Mouse (Mus musculus) bone marrow, adult 2 months (tissue): ENCODE results near the gene Tubgcp6. TPM values are rescaled to one million over a fixed set of nuclear protein-coding genes. Genes with fewer than 3 reads are reported as not detected.

Experiments
- H3K27ac ChIP-seq: fragments of 200-500 bp; 2 replicates; pipeline ENCODE4 v1.5.1; 2012; ENCODE audit warnings: low read depth, mild to moderate bottlenecking, control low read depth, inconsistent platforms, low read length; ENCODE audit not compliant: control insufficient read depth, poor library complexity, insufficient read depth
- H3K4me1 ChIP-seq: fragments of 200-500 bp; 2 replicates; pipeline ENCODE4 v1.6.1; 2011; ENCODE audit warnings: low read length; ENCODE audit not compliant: control insufficient read depth, insufficient read depth
- H3K4me3 ChIP-seq: fragments of 200-500 bp; replicated peaks from 2 replicates; pipeline ENCODE3; 2011; ENCODE audit warnings: mild to moderate bottlenecking, low read depth, low read length, control low read depth; ENCODE audit not compliant: control insufficient read depth
- CTCF ChIP-seq: fragments of 200-500 bp; IDR thresholded peaks from 2 replicates; pipeline ENCODE4 v1.5.1; 2011; ENCODE audit warnings: low read length, control low read depth; ENCODE audit not compliant: control insufficient read depth, insufficient read depth
- POLR2A ChIP-seq: fragments of 200-500 bp; IDR thresholded peaks from 2 replicates; pipeline ENCODE4 v1.6.1; 2011; ENCODE audit warnings: low read depth, mild to moderate bottlenecking, control low read depth, low read length, borderline replicate concordance; ENCODE audit not compliant: control insufficient read depth
- WGBS: fragments of 180-500 bp; shearing (Covaris S2); methylation state at CpG from one replicate; pipeline ENCODE4 v1.1.7; 2018; 5-methylcytosine and 5-hydroxymethylcytosine counted together
- polyA plus RNA-seq: library from polyadenylated mRNA; stranded (reverse); fragments of >200 nt; gene quantifications from 2 replicates; pipeline ENCODE4 v1.2.4, GENCODE M21; 2011; ENCODE audit warnings: low replicate concordance; ENCODE audit not compliant: missing spikeins, insufficient read depth, insufficient read length

Gene Tubgcp6
- polyA plus RNA-seq, 1 experiment = 31.9 TPM

DNA sequence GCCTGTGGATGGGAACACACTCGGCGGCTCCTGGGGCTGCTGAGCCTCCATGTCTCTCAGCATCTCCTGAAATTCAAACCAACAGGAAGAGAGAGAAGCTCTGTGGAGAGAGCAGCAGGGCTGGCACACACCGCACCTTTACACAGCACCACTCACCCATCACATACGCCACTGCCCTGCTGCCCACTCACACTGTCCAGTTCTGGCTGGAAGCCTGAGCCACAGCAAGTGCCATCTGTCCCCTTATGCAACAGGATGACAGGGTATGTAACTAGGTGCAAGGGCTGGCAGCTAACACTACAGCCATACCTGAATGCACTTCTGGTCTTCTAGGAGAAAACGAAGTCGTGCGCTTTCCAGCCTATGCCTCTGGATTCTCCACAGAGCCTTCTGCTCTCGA, 18.5 kb downstream of the Tubgcp6 start:
- no peak overlapping the region for H3K4me3 ChIP-seq
- TF ChIP-seq POLR2A (no peak), CTCF (no peak)
- no peaks in the 10 kb centered on the region; the same call in 1 of the 2 replicates for H3K4me1 ChIP-seq
- 90% methylated on average over 8 of the region's 8 CpGs for WGBS
- H3K27ac ChIP-seq = no peak overlapping the region

DNA sequence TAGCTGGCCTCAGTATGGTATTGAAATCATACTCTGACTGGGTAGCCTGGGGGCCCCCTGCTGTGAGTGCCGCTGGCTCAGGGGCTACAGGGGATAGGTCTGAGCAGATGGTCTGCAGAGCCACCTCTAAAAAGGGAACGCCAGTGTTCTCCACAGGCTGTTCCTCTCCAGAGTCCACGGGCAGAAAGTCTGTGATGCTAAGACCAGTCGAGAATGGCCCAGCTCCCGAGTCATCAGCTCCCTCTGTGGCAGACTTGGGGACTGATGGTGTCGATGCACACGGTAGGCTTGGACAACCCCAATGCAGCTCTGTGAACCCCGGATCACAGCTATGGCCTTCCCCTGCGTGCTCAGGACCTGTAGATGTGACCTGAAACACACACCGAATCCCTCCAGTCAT, 19.0 kb downstream of the Tubgcp6 start:
- H3K4me3 ChIP-seq = no peak overlapping the region
- no peaks in the 10 kb centered on the region; the same call in 1 of the 2 replicates for H3K4me1 ChIP-seq
- WGBS = 90% methylated on average over 10 of the region's 10 CpGs
- TF ChIP-seq POLR2A = no peak
- no peak for TF ChIP-seq CTCF
- H3K27ac ChIP-seq = no peak overlapping the region

DNA sequence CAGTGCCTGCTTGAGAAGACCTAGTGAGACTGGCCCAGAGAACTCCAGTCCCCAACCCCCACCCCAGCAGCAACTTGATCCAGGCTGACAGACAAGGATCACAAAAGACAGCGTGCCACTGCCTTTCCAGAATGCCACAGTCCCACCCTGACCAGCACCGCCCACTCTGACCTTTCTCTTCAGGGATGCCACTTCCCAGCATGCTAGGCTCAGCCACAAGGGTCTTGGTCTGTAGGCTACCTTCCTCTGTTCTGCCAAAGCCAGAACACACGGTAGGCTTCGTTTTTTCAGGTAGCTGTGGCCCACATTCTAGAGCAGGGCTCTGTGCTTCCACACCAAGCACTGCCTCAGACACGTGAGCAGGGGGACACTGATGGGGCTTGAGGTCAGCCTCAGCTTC, 20.3 kb downstream of the Tubgcp6 start:
- no peak overlapping the region for H3K27ac ChIP-seq
- H3K4me1 ChIP-seq = no peaks in the 10 kb centered on the region; the same call in 1 of the 2 replicates
- no peak for TF ChIP-seq CTCF
- no peak for TF ChIP-seq POLR2A
- WGBS = 86% methylated on average over 5 of the region's 5 CpGs
- H3K4me3 ChIP-seq = no peak overlapping the region

DNA sequence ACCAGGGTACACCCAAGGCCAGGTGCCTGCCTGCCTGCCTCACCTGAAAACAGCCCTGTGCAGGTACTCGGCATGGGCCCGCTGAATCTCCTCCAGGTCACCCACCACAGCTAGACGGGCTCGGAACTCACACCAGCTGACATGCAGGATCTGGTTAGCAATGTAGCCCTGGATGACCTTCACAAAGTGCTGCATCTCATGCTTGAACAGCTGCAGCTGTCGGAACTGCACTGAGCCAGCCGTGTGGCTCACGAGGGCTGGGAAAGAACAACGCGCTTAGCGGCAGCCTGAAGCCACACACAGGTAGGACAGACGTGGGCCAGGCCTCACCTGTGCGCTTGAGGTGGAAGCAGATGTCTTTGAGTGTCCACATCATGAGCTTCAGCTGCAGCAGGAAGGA, 22.1 kb downstream of the Tubgcp6 start:
- Histone ChIP-seq H3K27ac (no peak overlapping the region), H3K4me3 (no peak overlapping the region), H3K4me1 (no peaks in the 10 kb centered on the region; the same call in 1 of the 2 replicates)
- WGBS = 92% methylated on average over 12 of the region's 12 CpGs
- no peak for TF ChIP-seq CTCF
- no peak for TF ChIP-seq POLR2A

DNA sequence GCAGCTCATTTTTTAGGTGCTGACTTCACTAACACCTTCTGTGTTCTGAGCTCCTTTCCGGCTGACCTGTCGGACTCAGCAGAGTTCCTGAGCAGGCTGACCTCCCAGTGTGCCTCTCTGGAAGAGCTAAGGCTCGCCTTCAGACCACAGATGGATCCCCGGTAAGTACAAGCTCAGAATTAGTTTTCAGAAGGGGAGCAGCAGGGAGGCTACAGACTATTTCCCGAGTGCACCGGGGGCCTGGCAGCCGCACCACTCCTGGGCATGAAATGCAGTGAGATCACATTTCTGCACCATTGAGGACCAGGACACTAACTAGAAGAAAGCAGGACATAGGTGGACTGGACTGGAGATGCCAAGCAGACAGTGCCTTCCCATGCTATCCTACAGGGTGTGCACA, 24.3 kb downstream of the Tubgcp6 start:
- H3K4me1 ChIP-seq = no peaks in the 10 kb centered on the region; the same call in 1 of the 2 replicates
- no peak for TF ChIP-seq CTCF
- TF ChIP-seq POLR2A = no peak
- H3K4me3 ChIP-seq = no peak overlapping the region
- 86% methylated on average over 7 of the region's 7 CpGs for WGBS
- peak overlapping the region; percentile 68 for H3K27ac ChIP-seq

DNA sequence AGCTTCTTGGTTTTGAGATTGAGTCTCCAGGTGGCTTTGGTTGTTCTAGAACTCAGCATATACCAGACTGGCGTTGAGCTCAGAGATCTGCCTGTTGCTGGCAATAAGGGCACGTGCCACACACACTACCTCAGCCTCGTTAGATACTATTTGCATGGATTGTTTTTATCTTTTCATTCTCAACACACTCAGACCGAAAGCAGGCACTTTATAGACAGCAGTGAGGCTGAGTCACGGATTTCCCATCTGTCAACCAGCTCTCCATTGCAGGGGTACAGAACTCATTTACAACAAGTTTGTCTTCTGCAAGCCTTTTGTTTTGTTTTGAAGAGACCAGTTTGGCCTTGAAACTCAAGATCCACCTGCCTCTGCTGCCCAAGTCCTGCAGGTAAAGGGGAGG, 25.5 kb downstream of the Tubgcp6 start:
- H3K4me3 ChIP-seq = no peak overlapping the region
- no peak for TF ChIP-seq POLR2A
- TF ChIP-seq CTCF = no peak
- H3K27ac ChIP-seq = no peak overlapping the region
- H3K4me1 ChIP-seq = no peaks in the 10 kb centered on the region; the same call in 1 of the 2 replicates
- 88% methylated on average over 5 of the region's 5 CpGs for WGBS

DNA sequence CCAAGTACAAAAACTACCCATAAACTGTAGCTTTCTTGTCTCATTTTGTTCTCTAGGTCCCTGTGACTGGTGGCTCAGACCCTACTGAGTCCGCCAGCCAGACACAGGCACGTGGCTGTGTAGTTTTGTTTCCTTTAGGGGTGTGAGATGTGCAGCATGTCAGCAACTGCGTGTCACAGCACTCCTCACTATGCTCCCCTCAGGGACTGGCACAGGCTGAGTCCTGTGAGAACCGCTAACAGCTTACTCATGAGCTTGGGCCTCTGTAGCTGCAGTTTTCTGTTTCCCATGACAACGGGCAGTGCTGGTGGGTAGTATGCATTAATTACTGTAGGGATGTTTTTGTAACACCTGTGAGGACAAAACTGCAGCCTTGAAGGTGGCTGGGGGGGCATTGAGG, 30.7 kb downstream of the Tubgcp6 start:
- 86% methylated on average over 5 of the region's 5 CpGs for WGBS
- TF ChIP-seq POLR2A (no peak), CTCF (no peak)

DNA sequence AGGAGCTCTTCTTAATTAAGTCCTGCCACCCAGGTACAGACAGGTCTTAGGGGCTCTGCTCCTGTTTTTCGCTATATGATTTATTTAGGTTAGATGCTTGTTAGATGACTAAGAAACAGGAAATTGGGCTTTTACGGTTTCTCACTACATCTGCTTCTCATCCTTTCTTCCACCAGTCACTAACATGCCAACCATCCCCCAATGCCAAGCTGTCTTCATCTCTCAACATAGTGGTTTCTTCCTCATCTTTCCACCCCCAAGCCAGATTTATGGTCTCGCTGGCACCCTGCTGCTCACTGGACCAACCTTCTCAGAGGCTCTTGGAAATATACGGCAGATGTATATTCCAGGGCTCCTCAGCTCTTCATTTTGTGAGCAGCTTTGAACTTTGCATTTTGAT, 32.2 kb downstream of the Tubgcp6 start:
- no peak overlapping the region for H3K27ac ChIP-seq
- H3K4me1 ChIP-seq = peaks cover 3% of the 10 kb centered on the region; the same call in 1 of the 2 replicates
- TF ChIP-seq POLR2A (no peak), CTCF (no peak)
- WGBS = 83% methylated on average over 4 of the region's 4 CpGs
- H3K4me3 ChIP-seq = no peak overlapping the region

More for the DNA sequence above, 30.7 kb downstream of the Tubgcp6 start:
- Histone ChIP-seq H3K27ac (no peak overlapping the region), H3K4me3 (no peak overlapping the region), H3K4me1 (peaks cover 3% of the 10 kb centered on the region; the same call in 1 of the 2 replicates)

DNA sequence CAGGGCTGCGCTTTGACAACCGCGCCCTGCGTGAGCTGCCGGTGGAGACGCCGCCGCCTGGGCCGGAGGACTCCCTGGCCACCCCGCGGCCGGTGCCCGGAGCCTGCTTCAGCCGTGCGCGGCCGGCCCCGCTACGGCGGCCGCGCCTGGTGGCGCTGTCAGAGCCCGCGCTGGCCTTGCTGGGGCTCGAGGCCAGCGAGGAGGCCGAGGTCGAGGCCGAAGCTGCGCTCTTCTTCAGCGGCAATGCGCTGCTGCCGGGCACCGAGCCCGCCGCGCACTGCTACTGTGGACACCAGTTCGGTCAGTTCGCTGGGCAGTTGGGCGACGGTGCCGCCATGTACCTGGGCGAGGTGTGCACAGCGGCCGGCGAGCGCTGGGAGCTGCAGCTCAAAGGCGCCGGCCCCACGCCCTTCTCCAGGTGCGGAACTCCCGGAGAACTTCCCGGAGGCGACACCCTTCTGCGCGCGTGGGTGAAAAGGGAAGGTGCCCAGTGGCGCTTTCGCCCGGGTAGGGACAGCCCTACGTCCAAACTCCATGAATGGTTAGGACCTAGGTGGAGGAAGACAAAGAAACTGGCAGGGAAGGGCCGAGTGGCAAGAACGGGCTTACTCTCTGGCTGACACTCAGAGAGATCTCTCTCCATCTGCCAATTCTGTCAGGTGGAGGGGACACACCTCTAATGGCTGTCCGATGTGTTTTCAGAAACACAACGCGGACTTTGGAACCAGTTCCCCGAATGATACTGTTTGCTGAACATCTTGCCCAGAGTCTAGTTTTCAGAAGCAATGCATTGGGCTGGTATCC, 33.5 kb downstream of the Tubgcp6 start:
- TF ChIP-seq CTCF (no peak), POLR2A (no peak)
- peaks cover 3% of the 10 kb centered on the region; the same call in 1 of the 2 replicates for H3K4me1 ChIP-seq
- H3K27ac ChIP-seq = peak overlapping the region; percentile 92
- peak overlapping the region; percentile 89 for H3K4me3 ChIP-seq
- 2% methylated on average over 68 of the region's 68 CpGs for WGBS
